Mouse (Mus musculus): ENCODE data around the gene Hist1h2ao.
"Not testable (repeated sequence)": the region's sequence is repeated elsewhere in the genome, so short reads cannot be mapped to it uniquely, and the experiment has no call there.

The Hist1h2ao gene

DNA sequence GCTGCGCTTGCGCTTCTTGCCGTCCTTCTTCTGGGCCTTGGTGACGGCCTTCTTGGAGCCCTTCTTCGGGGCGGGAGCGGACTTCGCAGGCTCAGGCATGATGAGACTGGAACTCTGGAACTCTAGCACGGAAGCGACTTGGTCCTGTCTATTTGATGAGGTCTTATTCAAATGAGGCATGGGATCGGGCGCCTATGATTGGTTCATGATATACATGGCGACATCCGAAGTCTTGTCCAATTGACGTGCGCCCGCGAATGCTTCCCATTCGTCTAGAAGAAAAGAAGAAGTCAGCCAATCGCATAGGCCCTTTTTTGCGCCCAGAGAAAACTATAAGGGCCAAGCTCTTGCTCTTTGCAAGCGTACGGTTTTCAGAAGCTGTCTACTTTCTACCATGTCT is at the start of gene Hist1h2ao, which contains the start of gene Hist1h2bq:
Gene Hist1h2ao (plus strand): TSS at position 393 of the 400 bp plus-strand sequence.
Gene Hist1h2bq (minus strand): TSS at position 125 of the 400 bp plus-strand sequence.
- not testable (repeated sequence) for DNase-seq

DNA sequence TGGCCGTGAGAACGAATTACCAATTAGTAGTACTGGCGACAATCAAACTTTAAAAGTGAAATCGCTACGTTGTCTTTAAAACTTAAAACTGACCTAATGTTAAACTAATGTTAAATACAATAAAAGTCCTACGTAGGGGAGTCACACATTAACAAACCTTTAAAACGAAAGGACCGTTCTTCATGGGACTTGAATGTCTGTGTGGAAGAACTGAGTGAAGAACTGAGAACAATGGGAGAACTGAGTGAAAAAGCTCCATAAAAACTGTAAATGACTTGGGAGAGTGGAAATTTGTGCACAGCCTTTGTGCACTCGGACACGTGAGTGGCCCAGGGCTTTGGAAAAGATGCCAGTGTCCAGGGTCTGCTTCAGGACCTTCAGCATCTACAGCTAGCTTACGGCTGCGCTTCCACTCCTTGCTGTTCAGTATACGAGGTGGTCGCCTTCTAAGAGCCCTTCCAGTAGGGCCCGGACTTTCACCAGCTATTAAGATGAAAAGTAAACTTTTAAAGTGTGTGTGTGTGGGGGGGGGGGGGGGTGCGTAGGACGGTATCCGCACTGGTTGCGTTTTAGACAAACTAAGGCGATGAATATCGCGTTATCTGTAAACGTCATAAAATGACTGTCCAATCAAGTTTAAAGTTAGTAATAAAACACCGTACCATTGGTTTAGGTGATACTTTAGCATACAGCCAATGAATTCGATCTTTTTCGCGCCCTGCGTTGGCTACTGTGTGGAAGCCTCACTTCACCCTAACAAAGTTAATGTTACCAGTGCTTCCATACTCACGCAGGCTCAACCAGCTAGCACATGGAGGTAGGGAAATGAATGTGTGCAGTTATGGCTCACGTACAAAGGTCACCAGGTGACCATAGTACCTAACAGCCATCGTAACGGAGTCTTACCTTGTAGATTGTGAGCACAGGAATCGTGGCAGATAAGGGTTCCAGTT is 31.2 kb upstream of the Hist1h2ao start:
- DNase-seq: peak; percentile 61

DNA sequence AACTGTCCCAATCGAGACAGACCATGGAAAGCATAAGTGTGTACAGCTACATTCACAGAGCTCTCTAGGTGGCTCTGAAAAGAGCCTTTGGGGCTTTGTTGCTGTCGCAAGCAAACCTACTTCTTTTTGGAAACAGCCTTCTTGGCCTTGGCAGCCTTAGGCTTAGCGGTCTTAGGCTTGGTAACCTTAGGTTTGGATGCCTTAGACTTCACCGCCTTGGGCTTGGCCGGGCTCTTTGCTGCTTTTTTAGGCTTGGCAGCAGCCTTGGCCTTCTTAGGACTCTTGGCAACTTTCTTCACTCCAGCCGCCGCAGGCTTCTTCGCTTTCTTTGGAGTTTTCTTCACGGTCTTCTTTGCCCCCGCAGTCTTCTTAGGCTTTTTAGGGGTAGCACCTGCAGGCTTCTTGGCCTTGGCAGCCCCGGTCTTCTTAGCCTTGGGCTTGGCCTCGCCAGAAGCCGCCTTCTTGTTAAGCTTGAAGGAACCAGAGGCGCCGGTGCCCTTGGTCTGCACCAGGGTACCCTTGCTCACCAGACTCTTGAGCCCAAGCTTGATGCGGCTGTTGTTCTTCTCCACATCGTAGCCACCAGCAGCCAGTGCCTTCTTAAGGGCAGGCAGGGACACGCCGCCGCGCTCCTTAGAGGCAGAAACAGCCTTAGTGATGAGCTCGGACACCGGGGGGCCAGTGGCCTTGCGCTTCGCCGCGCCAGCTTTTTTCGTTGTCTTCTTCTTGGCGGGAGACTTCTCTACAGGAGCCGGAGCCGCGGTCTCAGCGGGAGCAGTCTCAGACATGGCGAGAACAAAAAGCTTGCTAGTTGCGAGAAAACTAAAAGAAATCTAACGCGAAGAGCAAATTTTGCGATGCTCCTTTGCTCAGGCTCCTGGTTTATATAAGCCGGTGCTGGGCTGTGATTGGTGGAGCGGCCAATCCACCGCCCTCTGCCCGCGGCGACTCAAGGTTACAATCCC is 30.2 kb upstream of the Hist1h2ao start, which contains the start of gene Hist1h1b:
Gene Hist1h1b (minus strand): TSS at position 859 of the 965 bp plus-strand sequence.
- DNase-seq: peak; percentile 56

DNA sequence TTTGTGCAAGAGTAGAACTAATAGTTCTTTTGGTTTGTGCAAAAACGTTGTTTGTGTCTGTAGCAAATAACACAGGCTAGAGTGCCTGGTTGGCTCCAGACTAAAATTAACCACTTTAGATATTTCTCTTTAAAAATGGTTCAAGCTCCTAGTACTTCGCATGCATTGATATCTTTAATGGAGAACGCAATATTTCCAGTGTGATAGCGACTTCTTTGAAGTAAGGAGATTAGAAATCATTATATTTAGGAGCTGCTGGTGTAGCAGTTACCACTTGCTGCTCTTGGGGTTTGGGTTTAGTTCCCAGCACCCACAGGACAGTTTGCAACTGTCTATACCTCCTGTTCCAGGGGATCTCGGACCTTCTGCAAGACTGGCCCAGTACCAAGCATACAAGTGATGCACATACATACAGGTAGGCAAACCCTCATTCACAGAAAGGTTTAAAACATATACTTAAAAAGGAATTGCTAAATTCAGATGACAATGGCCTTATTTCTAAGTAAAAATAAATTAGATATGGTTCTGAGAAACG is 29.2 kb upstream of the Hist1h2ao start:
- no peak for DNase-seq

DNA sequence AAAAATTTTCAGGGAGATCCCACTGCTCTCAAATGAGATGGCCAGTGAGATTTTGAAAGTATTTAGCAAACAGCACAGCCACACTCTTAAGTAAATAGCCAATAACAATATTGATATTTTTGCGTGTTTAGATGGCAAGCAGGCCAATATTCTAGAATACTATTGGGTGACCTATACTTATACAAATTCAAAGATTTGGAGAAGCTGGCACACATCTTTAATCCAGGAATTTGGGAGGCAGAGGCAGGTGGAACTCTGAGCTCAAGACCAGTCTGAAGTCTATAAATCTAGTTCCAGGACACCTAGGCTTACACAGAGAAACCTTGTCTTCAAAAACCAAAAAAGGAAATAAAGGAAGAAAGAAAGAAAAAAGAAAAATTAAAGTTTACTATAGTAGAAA is 28.6 kb upstream of the Hist1h2ao start:
- DNase-seq: no peak

DNA sequence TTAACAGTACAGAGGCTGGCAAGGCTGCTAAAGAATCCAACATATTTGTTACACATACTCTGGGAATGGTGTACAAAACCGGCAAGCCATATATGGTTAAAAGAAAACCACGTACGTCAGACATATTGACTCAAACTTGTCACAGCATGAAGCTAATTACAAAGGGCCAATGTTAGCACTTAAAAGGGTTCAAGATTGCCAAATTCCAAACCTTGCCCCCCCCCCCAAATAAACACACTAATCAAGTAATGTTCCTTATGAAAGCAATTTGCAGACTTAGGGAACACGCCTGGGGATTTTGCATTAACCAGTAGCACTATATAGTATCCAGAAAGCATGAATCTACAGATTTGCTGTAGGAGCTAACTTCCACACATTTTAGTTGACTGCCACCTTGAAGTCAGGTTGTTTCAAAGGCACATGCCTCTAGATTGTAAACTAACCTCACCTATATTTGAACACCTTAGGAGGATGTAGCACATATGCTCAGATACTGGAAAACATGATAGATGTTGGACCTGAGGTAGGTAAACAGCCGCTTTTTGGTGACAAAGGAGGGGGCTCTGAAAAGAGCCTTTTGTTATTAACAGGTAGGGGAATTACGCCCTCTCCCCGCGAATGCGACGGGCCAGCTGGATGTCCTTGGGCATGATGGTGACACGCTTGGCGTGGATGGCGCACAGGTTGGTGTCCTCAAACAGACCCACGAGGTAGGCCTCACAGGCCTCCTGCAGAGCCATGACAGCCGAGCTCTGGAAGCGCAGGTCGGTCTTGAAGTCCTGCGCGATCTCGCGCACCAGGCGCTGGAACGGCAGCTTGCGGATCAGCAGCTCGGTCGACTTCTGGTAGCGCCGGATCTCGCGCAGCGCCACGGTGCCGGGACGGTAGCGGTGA is 27.7 kb upstream of the Hist1h2ao start:
- DNase-seq: peak; percentile 20

DNA sequence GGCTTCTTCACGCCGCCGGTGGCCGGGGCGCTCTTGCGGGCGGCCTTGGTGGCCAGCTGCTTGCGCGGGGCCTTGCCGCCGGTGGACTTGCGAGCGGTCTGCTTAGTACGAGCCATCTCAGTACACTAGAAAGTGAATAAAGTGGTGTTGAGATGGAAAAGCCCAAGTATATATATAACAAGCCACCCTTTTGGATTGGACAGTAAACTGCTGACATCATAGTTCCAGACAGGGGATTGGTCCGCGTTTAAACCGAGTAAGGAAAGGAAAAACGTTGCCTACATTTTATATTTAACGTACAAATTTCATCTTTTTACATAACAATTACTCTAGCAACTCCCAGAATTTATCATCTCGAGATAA is 27.0 kb upstream of the Hist1h2ao start, which contains the start of gene Hist1h3i:
Gene Hist1h3i (minus strand): TSS at position 116 of the 363 bp plus-strand sequence.
- peak; percentile 45 for DNase-seq

DNA sequence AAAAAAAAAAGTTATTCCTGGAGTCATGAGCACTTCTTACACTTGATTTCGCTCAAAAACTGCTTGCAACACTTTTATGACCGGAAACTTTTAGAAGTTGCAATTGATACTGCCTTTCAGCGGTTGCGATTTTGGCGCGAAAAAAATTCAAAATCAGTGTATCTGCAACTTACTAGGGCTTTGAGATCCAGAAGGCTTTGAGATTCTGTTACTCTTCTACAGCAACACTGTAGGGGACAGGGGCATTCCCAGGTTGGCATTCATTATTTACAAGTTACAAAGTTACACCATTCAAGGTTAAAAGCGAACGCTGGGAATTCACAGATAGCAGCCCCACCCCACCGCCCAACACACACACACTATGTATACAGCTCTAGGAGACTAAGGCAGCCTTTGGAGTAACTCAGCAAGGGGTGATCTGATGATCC is 26.5 kb upstream of the Hist1h2ao start:
- DNase-seq: no peak

DNA sequence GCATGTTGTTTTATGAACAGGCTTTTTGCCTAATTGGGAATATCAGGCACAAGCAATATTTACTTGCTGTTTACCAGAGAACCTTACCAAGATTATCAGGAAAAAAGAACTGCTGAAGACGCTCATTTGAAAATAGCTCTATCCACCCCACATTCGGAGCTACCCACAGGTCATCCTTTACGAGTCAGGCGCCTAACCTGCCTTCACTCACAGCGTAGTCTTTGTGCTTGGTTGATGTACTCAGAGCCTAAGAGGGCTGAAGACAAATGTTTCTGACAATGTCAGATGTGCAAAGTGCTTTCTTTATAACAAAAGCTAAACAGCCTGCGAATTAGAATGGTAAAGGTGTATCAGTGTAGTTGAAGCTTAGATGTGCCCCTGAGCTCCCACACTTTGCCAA is 26.0 kb upstream of the Hist1h2ao start:
- no peak for DNase-seq

DNA sequence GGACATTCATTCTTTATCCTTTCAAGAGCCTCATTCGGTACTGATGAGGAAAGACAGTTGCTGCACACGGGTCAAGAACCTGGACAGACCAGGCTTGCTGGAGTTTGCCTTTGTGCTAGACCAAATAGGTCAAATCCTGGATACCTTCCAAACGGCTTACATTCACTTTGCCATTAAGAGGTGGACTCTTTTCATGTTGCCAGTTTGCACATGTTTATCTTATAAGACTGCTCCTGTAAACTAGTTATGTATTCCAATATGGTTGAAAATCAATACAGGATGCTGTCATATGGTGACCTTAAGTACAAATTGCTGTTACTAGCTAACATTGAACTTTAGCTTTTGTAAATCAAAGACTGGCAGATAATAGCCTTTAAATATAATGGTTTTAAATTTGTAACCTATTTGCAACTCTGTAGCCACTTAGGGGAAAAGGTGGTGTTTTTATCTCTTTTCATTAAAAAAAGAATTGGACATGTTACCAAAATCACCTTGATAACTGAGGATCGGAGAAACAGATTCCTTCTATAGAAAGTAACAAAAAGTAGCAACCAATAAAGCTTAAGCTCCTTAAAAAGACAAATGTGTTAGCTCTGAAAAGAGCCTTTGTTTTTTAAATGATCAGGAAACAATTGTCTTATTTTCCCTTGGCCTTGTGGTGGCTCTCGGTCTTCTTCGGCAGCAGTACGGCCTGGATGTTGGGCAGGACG is 23.9 kb upstream of the Hist1h2ao start:
- DNase-seq: no peak

DNA sequence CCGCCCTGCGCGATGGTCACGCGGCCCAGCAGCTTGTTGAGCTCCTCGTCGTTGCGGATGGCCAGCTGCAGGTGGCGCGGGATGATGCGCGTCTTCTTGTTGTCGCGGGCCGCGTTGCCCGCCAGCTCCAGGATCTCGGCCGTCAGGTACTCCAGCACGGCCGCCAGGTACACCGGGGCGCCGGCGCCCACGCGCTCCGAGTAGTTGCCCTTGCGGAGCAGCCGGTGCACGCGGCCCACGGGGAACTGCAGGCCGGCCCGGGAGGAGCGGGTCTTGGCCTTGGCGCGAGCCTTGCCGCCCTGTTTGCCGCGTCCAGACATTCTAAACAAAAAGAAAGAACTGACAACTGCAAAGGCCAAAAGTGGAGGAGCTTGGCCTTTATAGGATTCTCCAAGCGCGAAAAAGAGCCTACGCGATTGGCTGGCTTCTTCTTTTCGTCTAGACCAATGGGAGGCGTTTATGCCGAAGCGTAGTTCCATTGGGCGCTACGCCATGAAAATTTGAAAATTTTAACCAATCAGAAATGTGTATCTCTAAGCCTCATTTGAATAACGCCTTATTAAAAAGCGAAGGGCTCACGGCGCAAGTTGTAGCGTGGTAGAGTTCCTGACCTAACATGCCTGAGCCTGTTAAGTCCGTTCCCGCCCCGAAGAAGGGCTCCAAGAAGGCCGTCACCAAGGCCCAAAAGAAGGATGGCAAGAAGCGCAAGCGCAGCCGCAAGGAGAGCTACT is 23.2 kb upstream of the Hist1h2ao start, which contains the start of the genes Hist1h2an and Hist1h2bp:
Gene Hist1h2an (minus strand): TSS at position 320 of the 731 bp plus-strand sequence.
Gene Hist1h2bp (plus strand): TSS at position 563 of the 731 bp plus-strand sequence.
- peak; percentile 86 for DNase-seq

DNA sequence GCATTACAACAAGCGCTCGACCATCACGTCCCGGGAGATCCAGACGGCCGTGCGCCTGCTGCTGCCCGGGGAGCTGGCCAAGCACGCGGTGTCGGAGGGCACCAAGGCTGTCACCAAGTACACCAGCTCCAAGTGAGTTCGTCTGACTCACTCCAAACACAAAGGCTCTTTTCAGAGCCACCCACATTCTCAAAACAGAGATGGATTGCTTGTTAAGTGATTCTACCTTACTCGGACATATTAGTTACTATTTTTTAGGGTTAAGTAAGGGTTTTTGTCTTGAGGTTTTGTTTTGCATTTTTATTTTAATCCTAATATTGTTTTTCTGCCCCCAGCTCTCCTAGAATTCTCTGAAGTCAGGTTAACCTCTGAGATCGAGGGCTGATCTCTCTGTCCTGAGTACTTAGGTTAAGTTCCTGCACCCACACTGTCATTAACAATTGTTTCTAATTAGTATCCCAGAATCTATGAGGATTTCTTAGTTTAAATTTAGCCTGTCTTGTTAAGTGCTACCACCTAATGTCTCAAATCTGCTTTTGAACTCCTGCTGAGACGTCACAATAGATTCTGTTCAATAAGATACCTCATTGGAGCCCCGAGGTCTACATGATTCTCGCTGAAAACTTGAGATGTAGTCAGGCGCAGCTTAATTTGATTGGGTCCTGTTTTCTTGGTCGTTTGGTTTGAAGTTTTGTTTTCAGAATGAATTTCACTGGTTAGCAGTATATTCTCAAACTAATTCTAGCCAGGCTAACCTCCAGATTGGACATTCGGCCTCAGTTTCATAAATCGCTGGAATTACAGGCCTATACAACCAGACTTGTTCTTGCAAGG is 22.3 kb upstream of the Hist1h2ao start:
- DNase-seq: no peak

DNA sequence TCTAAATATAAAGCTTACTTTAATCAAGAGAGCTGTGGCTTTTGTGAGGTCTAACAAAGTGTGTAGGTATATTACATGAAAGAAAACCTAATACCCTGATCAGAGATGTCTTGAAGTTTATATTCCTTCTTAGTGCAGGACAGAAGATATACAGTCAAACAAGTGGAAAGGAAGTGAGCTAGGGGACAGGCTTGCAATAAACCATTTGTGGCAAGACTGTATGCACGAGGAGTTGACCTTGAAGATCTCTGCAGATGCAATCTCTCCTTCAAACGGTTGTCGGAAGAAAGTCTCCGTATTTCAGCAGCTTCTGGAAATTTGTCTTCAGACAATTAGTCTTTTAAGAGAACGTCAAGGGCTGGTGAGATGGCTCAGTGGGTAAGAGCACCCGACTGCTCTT is 20.3 kb upstream of the Hist1h2ao start:
- no peak for DNase-seq

DNA sequence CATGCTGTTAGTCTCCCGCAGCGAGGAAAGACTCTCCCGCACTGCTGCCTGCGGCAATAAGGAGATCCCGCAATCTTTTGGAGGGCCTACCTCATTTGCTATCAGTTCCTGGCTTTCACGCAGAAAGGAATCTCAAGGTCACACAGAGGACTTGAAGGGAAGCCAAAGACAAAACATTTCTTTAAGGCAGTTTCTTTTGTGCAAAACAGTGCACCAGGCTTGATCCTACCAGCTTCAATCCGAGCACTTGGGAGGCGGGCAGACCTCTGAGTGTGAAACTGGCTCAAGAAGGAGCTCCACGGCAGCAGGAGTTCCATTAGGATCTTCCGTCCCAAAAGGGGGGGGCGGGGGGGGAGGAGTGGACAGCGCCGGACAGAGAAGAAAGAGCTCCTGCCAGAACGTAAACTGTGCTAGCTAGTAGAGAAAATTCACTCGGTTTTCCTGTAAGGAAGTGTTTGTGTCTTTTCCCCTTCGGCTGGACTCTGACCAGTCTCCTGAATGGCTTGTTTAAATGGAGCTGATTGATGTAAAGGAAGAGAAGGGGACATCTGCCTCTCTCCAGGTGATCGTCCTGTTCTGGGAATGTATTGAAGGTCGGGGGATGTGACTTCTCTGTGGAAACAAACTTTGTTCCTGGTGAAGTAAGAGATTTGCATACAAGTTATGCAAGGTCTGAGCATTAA is 19.5 kb upstream of the Hist1h2ao start:
- no peak for DNase-seq

DNA sequence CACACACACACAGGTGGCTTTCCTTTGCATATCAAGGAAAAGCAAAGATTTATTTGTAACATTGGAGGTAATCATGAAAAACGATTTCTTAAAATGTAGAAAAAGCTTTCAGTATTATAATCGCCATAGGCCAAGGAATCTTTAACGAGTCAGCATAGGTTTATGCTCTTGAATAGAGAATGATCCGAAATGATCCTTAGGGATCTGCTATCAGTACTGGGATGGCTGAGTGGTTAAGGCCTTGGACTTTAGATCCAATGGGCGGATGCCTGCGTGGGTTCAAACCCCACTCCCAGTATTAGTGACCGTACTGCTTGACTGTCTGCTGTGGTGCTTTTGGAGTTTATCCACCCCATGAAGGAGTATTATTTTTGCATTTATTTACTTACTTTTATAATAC is 14.7 kb upstream of the Hist1h2ao start:
- DNase-seq: no peak

DNA sequence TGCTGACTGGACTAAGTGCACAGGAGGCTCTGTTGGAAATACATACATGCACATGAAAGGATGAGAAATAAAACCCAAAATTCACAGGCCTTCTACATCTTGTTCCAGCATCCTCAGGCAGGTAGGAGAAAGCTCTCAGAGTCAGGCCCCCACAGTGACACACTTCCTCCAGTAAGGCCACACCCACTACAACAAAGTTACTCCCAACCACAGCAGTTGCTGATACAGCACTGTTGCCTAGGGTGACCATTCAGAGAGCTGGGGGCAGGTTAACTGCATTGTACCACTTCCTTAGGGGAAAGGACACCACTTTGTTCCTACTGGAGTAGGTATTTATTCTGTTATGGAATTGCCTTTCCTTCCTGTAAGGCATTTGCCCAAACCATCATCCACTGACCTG is 13.1 kb upstream of the Hist1h2ao start:
- DNase-seq: not testable (repeated sequence)

DNA sequence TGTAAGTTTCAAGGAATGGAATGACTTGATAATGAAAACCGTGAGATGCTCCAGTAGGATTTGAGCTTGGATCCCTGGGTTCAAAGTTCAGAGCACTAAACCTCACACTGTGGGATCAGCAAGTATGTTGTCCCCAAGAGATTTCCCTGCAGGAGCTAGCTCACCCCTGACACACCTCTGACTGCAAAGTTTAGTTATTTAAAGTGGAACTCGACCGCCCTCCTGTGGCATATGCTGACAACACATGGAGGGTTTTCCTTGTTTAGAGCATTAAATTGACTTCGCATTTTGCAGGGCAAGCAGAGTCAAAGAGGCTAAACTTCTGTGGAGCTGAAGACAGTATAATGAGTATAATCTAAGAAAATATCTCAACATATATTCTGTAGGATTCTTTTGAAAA is 7.2 kb upstream of the Hist1h2ao start:
- DNase-seq: not testable (repeated sequence)

DNA sequence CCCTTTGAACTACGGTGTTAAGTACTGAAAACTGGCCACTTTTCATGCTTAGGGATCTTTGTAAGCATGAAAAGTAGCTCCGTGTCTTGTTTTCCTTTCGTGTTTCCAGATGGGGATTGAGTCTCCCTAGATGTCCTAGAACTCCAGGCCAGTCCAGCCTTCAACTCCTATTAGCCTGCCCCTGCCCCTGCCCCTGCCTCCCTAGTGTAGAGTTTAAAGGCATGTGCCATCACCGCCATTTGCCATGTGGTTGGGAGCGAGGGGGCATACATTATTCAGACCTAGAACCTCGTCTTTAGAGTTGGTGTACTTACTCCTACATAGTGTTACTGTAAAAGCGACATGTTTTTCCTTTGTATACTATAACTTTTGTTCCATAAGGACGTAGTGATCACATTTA is 809 bp downstream of the Hist1h2ao start:
- not testable (repeated sequence) for DNase-seq

DNA sequence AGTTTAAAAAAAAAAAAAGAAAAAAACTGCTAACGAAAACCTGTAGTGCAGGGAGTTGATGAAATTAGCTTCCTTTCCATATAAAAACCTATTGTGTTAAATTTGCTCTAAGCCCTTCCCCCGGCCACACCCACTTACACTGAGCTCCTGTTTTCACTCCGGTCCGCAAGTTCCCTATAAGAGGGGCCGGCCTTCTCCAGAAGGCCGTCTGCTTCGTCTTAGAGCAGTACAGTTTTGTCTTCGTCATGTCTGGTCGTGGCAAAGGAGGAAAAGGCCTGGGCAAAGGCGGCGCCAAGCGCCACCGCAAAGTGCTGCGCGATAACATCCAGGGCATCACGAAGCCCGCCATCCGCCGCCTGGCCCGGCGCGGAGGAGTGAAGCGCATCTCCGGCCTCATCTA is 1.3 kb downstream of the Hist1h2ao start, which contains the start of gene Hist1h4m:
Gene Hist1h4m (plus strand): TSS at position 208 of the 400 bp plus-strand sequence.
- peak; percentile 46 for DNase-seq
